Mouse (Mus musculus) heart, adult 18-20 months (tissue): ENCODE measurements around the gene Nog. TPM values are rescaled to one million over a fixed set of nuclear protein-coding genes. Genes with fewer than 3 reads are reported as not detected.

ENCODE experiments used
- DNase-seq, 2 experiments: peaks; one replicate each; pipeline ENCODE4 v3.0.0; 2021 to 2022; ENCODE audit warnings: mixed read lengths in 1 of 2
- long read RNA-seq, 2 experiments: library from polyadenylated mRNA; stranded (forward); transcript quantifications; one replicate each; pipeline ENCODE4 v2.0.0; 2021
- total RNA-seq, 2 experiments: library from RNA; stranded (reverse); gene quantifications; 2 replicates each; pipeline ENCODE4 v1.2.3; 2021

The Nog gene
- under 1 TPM; 0.15 to 0.30 TPM for total RNA-seq
- long read RNA-seq, experiment 1 = 0 reads
- long read RNA-seq, experiment 2 = 0 reads

- DNase-seq = peak; percentile 19 to 49
Measured at GRCm38 (mm10) chr11:89302056-89302815, at the start of gene Nog. Nog (minus strand) TSS chr11:89302332.

- no peak for DNase-seq
Measured at GRCm38 (mm10) chr11:89340238-89340637, 38.1 kb upstream of the Nog start.

GRCm38 (mm10) chr11:89339783-89340182 lies 37.7 kb upstream of the Nog start:
- peak; percentile 7 for DNase-seq

GRCm38 (mm10) chr11:89337910-89338309 lies 35.8 kb upstream of the Nog start:
- DNase-seq = no peak

GRCm38 (mm10) chr11:89327089-89327881 lies 25.2 kb upstream of the Nog start:
- DNase-seq = no peak

- no peak for DNase-seq
Measured at GRCm38 (mm10) chr11:89321775-89322174, 19.6 kb upstream of the Nog start.

- no peak for DNase-seq
Measured at GRCm38 (mm10) chr11:89319675-89320074, 17.5 kb upstream of the Nog start.

- DNase-seq = no peak
Measured at GRCm38 (mm10) chr11:89318324-89318723, 16.2 kb upstream of the Nog start.

GRCm38 (mm10) chr11:89317757-89318156 lies 15.6 kb upstream of the Nog start:
- DNase-seq = no peak

- no peak for DNase-seq
Measured at GRCm38 (mm10) chr11:89314374-89314773, 12.2 kb upstream of the Nog start.

- no peak for DNase-seq
Measured at GRCm38 (mm10) chr11:89312378-89312777, 10.2 kb upstream of the Nog start.

- no peak for DNase-seq
Measured at GRCm38 (mm10) chr11:89310217-89310616, 8.1 kb upstream of the Nog start.

- DNase-seq = peak; percentile 74 to 91
Measured at GRCm38 (mm10) chr11:89303421-89303820, 1.3 kb upstream of the Nog start.

GRCm38 (mm10) chr11:89302816-89303180 lies 666 bp upstream of the Nog start:
- peak; percentile 61 to 62 for DNase-seq

GRCm38 (mm10) chr11:89301331-89302055 lies 639 bp downstream of the Nog start:
- DNase-seq = peak in 1 of 2 experiments; percentile 18

- no peak for DNase-seq
Measured at GRCm38 (mm10) chr11:89299784-89300775, 2.1 kb downstream of the Nog start.

GRCm38 (mm10) chr11:89299116-89299783 lies 2.9 kb downstream of the Nog start:
- peak in 1 of 2 experiments; percentile 13 for DNase-seq

GRCm38 (mm10) chr11:89298285-89299010 lies 3.7 kb downstream of the Nog start:
- DNase-seq = peak in 1 of 2 experiments; percentile 35

- no peak for DNase-seq
Measured at GRCm38 (mm10) chr11:89297521-89297920, 4.6 kb downstream of the Nog start.

GRCm38 (mm10) chr11:89269809-89270361 lies 32.2 kb downstream of the Nog start:
- no peak for DNase-seq
